Mouse (Mus musculus) heart, postnatal 0 days (tissue): ENCODE results near the gene Camk1.

Experiments used
- CTCF ChIP-seq: IDR thresholded peaks from 2 replicates; pipeline ENCODE4 v1.5.1; 2016; ENCODE audit warnings: antibody characterized with exemption, control low read depth, low read depth
- EP300 ChIP-seq: IDR thresholded peaks from 2 replicates; pipeline ENCODE4 v1.6.1; 2016; ENCODE audit warnings: antibody characterized with exemption, low read depth

GRCm38 (mm10) chr6:113370194-113370929 is 26.6 kb upstream of the Camk1 start:
- TF ChIP-seq EP300 = no peak
- TF ChIP-seq CTCF = no peak
